Comparison of ENCODE assay signal across 10 mouse cellular contexts in genomic region chr13:51716350-51717263, GRCm38 (mm10).
DNase-seq lines count a peak whose midpoint lies in the region; ATAC-seq lines count a peak whose summit lies in the region.
"Had no signal": no experiment of that assay in that cellular context is flagged by ENCODE, and none has a peak within 500 bp of the region (broad histone marks: within the 10 kb centered on the region; RNA-seq: fewer than 3 reads in every experiment).

No protein-coding gene starts in this region.

- H3K4me3 ChIP-seq in kidney, embryonic 14.5 days (ENCODE audit: low read length), result no peak overlapping the region
- no peak overlapping the region for H3K4me3 ChIP-seq in kidney, embryonic 16.5 days (ENCODE audit: low read length)
- H3K4me3 ChIP-seq: liver, embryonic 13.5 days had no signal

- no peaks in the 10 kb centered on the region for H3K9me3 ChIP-seq in kidney, embryonic 14.5 days (ENCODE audit: control insufficient read depth, low read length)
- peaks cover 3% of the 10 kb centered on the region; the same call in 1 of the 2 replicates for H3K9me3 ChIP-seq in kidney, embryonic 16.5 days (ENCODE audit: low read length)
- H3K9me3 ChIP-seq: liver, embryonic 13.5 days had no signal

- H3K36me3 ChIP-seq in kidney, embryonic 14.5 days (ENCODE audit: control insufficient read depth, insufficient read depth, low read length), result 0 out of 2 replicates have a peak, but pooled peaks cover 4% of the 10 kb centered on the region
- H3K36me3 ChIP-seq in kidney, embryonic 16.5 days (ENCODE audit: insufficient read depth, low read length), result peaks cover 25% of the 10 kb centered on the region

- H3K27ac ChIP-seq in kidney, embryonic 14.5 days (ENCODE audit: low read depth, low read length), result no peak overlapping the region
- H3K27ac ChIP-seq in kidney, embryonic 16.5 days (ENCODE audit: low read length), result no peak overlapping the region
- H3K27ac ChIP-seq: liver, embryonic 13.5 days had no signal

- 60% methylated on average over 8 of the region's 8 CpGs for WGBS in kidney, embryonic 14.5 days
- 57% methylated on average over 8 of the region's 8 CpGs for WGBS in kidney, embryonic 16.5 days

- peak; percentile 68 for DNase-seq in adrenal gland, adult 2 months
- DNase-seq in cerebellum, postnatal 36 days, result peak; percentile 61 to 69
- peak; percentile 67 for DNase-seq in kidney, postnatal 10 days
- no peak for DNase-seq in spleen, postnatal 10 days (ENCODE audit: low spot score in 2 of 2)
- DNase-seq in neural tube, embryonic 10.5 days (ENCODE audit: extremely low spot score, low spot score), result no peak
- no peak for DNase-seq in B cell, adult 2 months
- DNase-seq: liver, embryonic 13.5 days; thymus, postnatal 4 days had no signal

- 0 out of 2 replicates have a peak, but pooled peaks have one; percentile 12 for ATAC-seq in kidney, embryonic 14.5 days (ENCODE audit: low FRiP score, low TSS enrichment)
- no peak for ATAC-seq in kidney, embryonic 16.5 days (ENCODE audit: low FRiP score, low TSS enrichment)

- H3K4me2 ChIP-seq in kidney, embryonic 14.5 days (replicated peaks; ENCODE audit: low read depth, low read length), result no peak overlapping the region
- H3K4me2 ChIP-seq in kidney, embryonic 16.5 days (replicated peaks; ENCODE audit: low read depth, low read length), result no peak overlapping the region
- H3K4me2 ChIP-seq: liver, embryonic 13.5 days had no signal

- no peaks in the 10 kb centered on the region for H3K27me3 ChIP-seq in kidney, embryonic 14.5 days (ENCODE audit: control insufficient read depth, insufficient read depth, low read length)
- no peaks in the 10 kb centered on the region for H3K27me3 ChIP-seq in kidney, embryonic 16.5 days (ENCODE audit: insufficient read depth, low read length)
- H3K27me3 ChIP-seq: liver, embryonic 13.5 days had no signal

- no peaks in the 10 kb centered on the region for H3K4me1 ChIP-seq in kidney, embryonic 14.5 days (ENCODE audit: control insufficient read depth, insufficient read depth, low read length)
- no peaks in the 10 kb centered on the region for H3K4me1 ChIP-seq in kidney, embryonic 16.5 days (ENCODE audit: insufficient read depth, low read length)

- no peak overlapping the region for H3K9ac ChIP-seq in kidney, embryonic 14.5 days (ENCODE audit: low read depth, low read length)
- H3K9ac ChIP-seq in kidney, embryonic 16.5 days (replicated peaks; ENCODE audit: low read length), result no peak overlapping the region
- H3K9ac ChIP-seq: liver, embryonic 13.5 days had no signal

Comparison
In these comparisons a context has a peak if more than half of its experiments do, and no peak if none do; other contexts are left out.
1. DNase-seq: peak in adrenal gland, adult 2 months (single experiment), cerebellum, postnatal 36 days (2 of 2) and kidney, postnatal 10 days (single experiment); none in spleen, postnatal 10 days (0 of 2), neural tube, embryonic 10.5 days (single experiment) and B cell, adult 2 months (0 of 2).